Mouse (Mus musculus): ENCODE results near the gene Cacna1f. TPM values are rescaled to one million over a fixed set of nuclear protein-coding genes. Genes with fewer than 3 reads are reported as not detected.

Gene Cacna1f
- polyA plus RNA-seq, 1 experiment from 2014 or later: 0.49 TPM

GRCm38 (mm10) chrX:7679405-7680056 lies 72.6 kb downstream of the Cacna1f start:
- H3K4me1 ChIP-seq (ENCODE audit: control insufficient read depth, insufficient read depth, low read length): no peaks in the 10 kb centered on the region
- H3K4me2 ChIP-seq (ENCODE audit: low read length): peak overlapping the region; percentile 57
- H3K9me3 ChIP-seq (replicated peaks; ENCODE audit: control insufficient read depth, low read length, poor library complexity, severe bottlenecking): no peaks in the 10 kb centered on the region
- ATAC-seq: peak; percentile 88
- no peaks in the 10 kb centered on the region for H3K27me3 ChIP-seq (ENCODE audit: control insufficient read depth, insufficient read depth, low read depth, low read length)
- no peaks in the 10 kb centered on the region for H3K36me3 ChIP-seq (ENCODE audit: control insufficient read depth, insufficient read depth, low read length)
- H3K27ac ChIP-seq (ENCODE audit: low read length): no peak overlapping the region
- peak overlapping the region; percentile 27 for H3K4me3 ChIP-seq (ENCODE audit: low read depth, low read length)
- no peak overlapping the region for H3K9ac ChIP-seq (ENCODE audit: low read depth, low read length)
- 20% methylated on average over 25 of the region's 27 CpGs for WGBS

DNA sequence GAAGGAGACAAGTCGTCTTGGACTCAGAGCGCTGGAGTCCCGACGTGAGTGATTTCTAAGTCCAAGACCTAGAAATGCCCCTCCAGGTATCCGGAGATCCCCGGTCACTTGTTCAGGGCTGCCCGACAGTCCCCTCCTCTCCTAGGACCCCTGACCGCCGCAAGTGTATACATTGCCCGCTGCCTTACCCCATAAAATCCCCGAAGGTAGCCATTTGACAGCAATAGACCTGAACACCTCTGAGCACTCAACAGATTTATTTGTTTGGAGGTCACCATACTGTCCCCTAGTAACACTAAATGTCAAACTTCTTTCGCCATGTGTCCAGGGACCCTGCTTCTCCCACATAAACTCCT lies 73.2 kb downstream of the Cacna1f start:
- ATAC-seq: 0 out of 2 replicates have a peak, but pooled peaks have one; percentile 34

DNA sequence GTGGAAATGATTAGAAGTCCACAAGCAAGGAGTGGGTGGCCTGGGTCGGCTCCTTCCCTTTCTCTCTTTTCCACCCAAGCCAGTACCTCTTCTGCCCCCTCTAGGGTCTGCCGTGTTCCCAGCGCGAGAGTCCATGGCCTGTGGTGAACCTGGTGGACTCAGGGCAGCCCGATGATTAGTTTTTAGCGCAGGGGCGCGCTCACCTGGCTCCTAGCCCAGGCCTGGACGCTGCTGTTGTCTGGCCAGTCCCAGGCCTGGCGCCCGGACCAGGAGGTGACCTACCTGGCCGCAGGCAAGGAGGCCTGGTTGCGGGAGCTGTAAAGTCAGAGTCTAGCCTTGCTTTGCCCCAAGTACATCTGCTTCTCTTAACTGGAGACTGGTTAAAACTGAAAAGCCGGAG lies 74.0 kb downstream of the Cacna1f start, which contains the start of gene Magix:
TSS of gene Magix (minus strand) at position 388 of the 400 bp plus-strand sequence.
- WGBS: 66% methylated on average over 13 of the region's 14 CpGs
- no peaks in the 10 kb centered on the region for H3K4me1 ChIP-seq (ENCODE audit: control insufficient read depth, insufficient read depth, low read length)
- H3K9me3 ChIP-seq (replicated peaks; ENCODE audit: control insufficient read depth, low read length, poor library complexity, severe bottlenecking): no peaks in the 10 kb centered on the region
- H3K27ac ChIP-seq (ENCODE audit: low read length): no peak within 1 kb of the TSS
- H3K4me3 ChIP-seq (ENCODE audit: low read depth, low read length): no peak within 1 kb of the TSS
- H3K27me3 ChIP-seq (ENCODE audit: control insufficient read depth, insufficient read depth, low read depth, low read length): no peaks in the 10 kb centered on the region
- no peak within 1 kb of the TSS for H3K9ac ChIP-seq (ENCODE audit: low read depth, low read length)
- H3K36me3 ChIP-seq (ENCODE audit: control insufficient read depth, insufficient read depth, low read length): no peaks in the 10 kb centered on the region
- no peak for ATAC-seq
- peak within 1 kb of the TSS; percentile 57 for H3K4me2 ChIP-seq (ENCODE audit: low read length)

More for the DNA sequence above, 73.2 kb downstream of the Cacna1f start:
- H3K4me1 ChIP-seq (ENCODE audit: control insufficient read depth, insufficient read depth, low read length): no peaks in the 10 kb centered on the region
- no peaks in the 10 kb centered on the region for H3K9me3 ChIP-seq (replicated peaks; ENCODE audit: control insufficient read depth, low read length, poor library complexity, severe bottlenecking)
- no peak overlapping the region for H3K27ac ChIP-seq (ENCODE audit: low read length)
- H3K27me3 ChIP-seq (ENCODE audit: control insufficient read depth, insufficient read depth, low read depth, low read length): no peaks in the 10 kb centered on the region
- peak overlapping the region; percentile 57 for H3K4me2 ChIP-seq (ENCODE audit: low read length)
- no peaks in the 10 kb centered on the region for H3K36me3 ChIP-seq (ENCODE audit: control insufficient read depth, insufficient read depth, low read length)
- H3K4me3 ChIP-seq (ENCODE audit: low read depth, low read length): peak overlapping the region; percentile 27
- WGBS: 23% methylated on average over 12 of the region's 12 CpGs
- no peak overlapping the region for H3K9ac ChIP-seq (ENCODE audit: low read depth, low read length)

Other genes with a start within 250 kb of the Cacna1f start
- gene Usp27x, start 231.3 kb upstream of the Cacna1f start, polyA plus RNA-seq (2015; fragmentation: Nextera tagmentation; extraction: Ambion mirVana): 2.3 and 2.5 TPM in 2 replicates
- gene Foxp3, start 33.4 kb upstream of the Cacna1f start, polyA plus RNA-seq (2015; fragmentation: Nextera tagmentation; extraction: Ambion mirVana): 0.15 TPM in 1 of 2 replicates, not detected in the other
- 7.6 and 7.8 TPM in 2 replicates for gene Ppp1r3f, start 32.8 kb upstream of the Cacna1f start, polyA plus RNA-seq (2015; fragmentation: Nextera tagmentation; extraction: Ambion mirVana)
- gene Ccdc22, start 1.6 kb upstream of the Cacna1f start, polyA plus RNA-seq (2015; fragmentation: Nextera tagmentation; extraction: Ambion mirVana): 29.8 and 30.9 TPM in 2 replicates
- gene Syp, start 31.4 kb downstream of the Cacna1f start, polyA plus RNA-seq (2015; fragmentation: Nextera tagmentation; extraction: Ambion mirVana): 197 and 246 TPM in 2 replicates
- gene Prickle3, start 50.2 kb downstream of the Cacna1f start, polyA plus RNA-seq (2015; fragmentation: Nextera tagmentation; extraction: Ambion mirVana): 1.5 and 1.9 TPM in 2 replicates
- 13.9 and 18.3 TPM in 2 replicates for gene Plp2, start 64.3 kb downstream of the Cacna1f start, polyA plus RNA-seq (2015; fragmentation: Nextera tagmentation; extraction: Ambion mirVana)
- 0.10 and 0.13 TPM in 2 replicates for gene Magix, start 74.2 kb downstream of the Cacna1f start, polyA plus RNA-seq (2015; fragmentation: Nextera tagmentation; extraction: Ambion mirVana)
- gene Gpkow, start 90.0 kb downstream of the Cacna1f start, polyA plus RNA-seq (2015; fragmentation: Nextera tagmentation; extraction: Ambion mirVana): 49.0 and 49.9 TPM in 2 replicates
- 29.9 and 30.8 TPM in 2 replicates for gene Wdr45, start 107.2 kb downstream of the Cacna1f start, polyA plus RNA-seq (2015; fragmentation: Nextera tagmentation; extraction: Ambion mirVana)
- gene Gm45208, start 115.2 kb downstream of the Cacna1f start, polyA plus RNA-seq (2015; fragmentation: Nextera tagmentation; extraction: Ambion mirVana): not detected in 2 replicates
- gene Praf2, start 121.4 kb downstream of the Cacna1f start, polyA plus RNA-seq (2015; fragmentation: Nextera tagmentation; extraction: Ambion mirVana): 132 and 139 TPM in 2 replicates
- gene Ccdc120, start 143.8 kb downstream of the Cacna1f start, polyA plus RNA-seq (2015; fragmentation: Nextera tagmentation; extraction: Ambion mirVana): 71.6 and 76.4 TPM in 2 replicates
- 19.0 and 23.3 TPM in 2 replicates for gene Tfe3, start 155.5 kb downstream of the Cacna1f start, polyA plus RNA-seq (2015; fragmentation: Nextera tagmentation; extraction: Ambion mirVana)
- 73.1 and 73.9 TPM in 2 replicates for gene Gripap1, start 182.7 kb downstream of the Cacna1f start, polyA plus RNA-seq (2015; fragmentation: Nextera tagmentation; extraction: Ambion mirVana)
- 3.3 and 3.8 TPM in 2 replicates for gene Kcnd1, start 215.2 kb downstream of the Cacna1f start, polyA plus RNA-seq (2015; fragmentation: Nextera tagmentation; extraction: Ambion mirVana)
- 41.8 and 42.0 TPM in 2 replicates for gene Otud5, start 234.3 kb downstream of the Cacna1f start, polyA plus RNA-seq (2015; fragmentation: Nextera tagmentation; extraction: Ambion mirVana)

Data from midbrain, embryonic 16.5 days (tissue).